Mouse (Mus musculus): ENCODE data around the gene Pogk. TPM values are rescaled to one million over a fixed set of nuclear protein-coding genes. Genes with fewer than 3 reads are reported as not detected.

Pogk gene
- total RNA-seq, 2 experiments from 2014 or later: 34.9 to 36.0 TPM

Other genes starting within 250 kb of the Pogk start
- gene Mael, start 171.1 kb downstream of the Pogk start, total RNA-seq (2021): not detected
- 10 to 100 TPM; 70.4 to 71.6 TPM for gene Ildr2, start 155.7 kb downstream of the Pogk start, total RNA-seq (2021)
- 10 to 100 TPM; 36.6 to 36.9 TPM for gene Tada1, start 30.8 kb downstream of the Pogk start, total RNA-seq (2021)
- not detected for gene Gm4846, start 87.7 kb upstream of the Pogk start, total RNA-seq (2021)
- gene Gm4847, start 237.8 kb upstream of the Pogk start, total RNA-seq (2021): not detected